In genomic region chr10:43220479-43220878, GRCm38 (mm10) we compare ENCODE assay signal across 8 mouse cellular contexts. TPM values are rescaled to one million over a fixed set of nuclear protein-coding genes. Genes with fewer than 3 reads are reported as not detected.
DNase-seq lines count a peak whose midpoint lies in the region; ATAC-seq and TF ChIP-seq lines count a peak whose summit lies in the region.

No protein-coding gene starts in this region.

- no peaks in the 10 kb centered on the region for H3K27me3 ChIP-seq in testis, adult 2 months (ENCODE audit: control insufficient read depth, insufficient read depth, low read length)
- H3K27me3 ChIP-seq in hindbrain, embryonic 14.5 days (ENCODE audit: control insufficient read depth, insufficient read depth, low read length): no peaks in the 10 kb centered on the region
- no peaks in the 10 kb centered on the region for H3K27me3 ChIP-seq in midbrain, embryonic 13.5 days

- H3K4me1 ChIP-seq in testis, adult 2 months (ENCODE audit: control insufficient read depth, insufficient read depth, low read length): peaks cover 9% of the 10 kb centered on the region
- H3K4me1 ChIP-seq in hindbrain, embryonic 14.5 days (replicated peaks; ENCODE audit: control insufficient read depth, insufficient read depth, low read length): peaks cover 16% of the 10 kb centered on the region
- peaks cover 16% of the 10 kb centered on the region for H3K4me1 ChIP-seq in midbrain, embryonic 13.5 days (replicated peaks)

- 20% methylated on average over 7 of the region's 7 CpGs for WGBS in hindbrain, embryonic 14.5 days
- 22% methylated on average over 7 of the region's 7 CpGs for WGBS in midbrain, embryonic 13.5 days

- H3K9me3 ChIP-seq in hindbrain, embryonic 14.5 days (ENCODE audit: control insufficient read depth, low read length): no peaks in the 10 kb centered on the region
- no peaks in the 10 kb centered on the region for H3K9me3 ChIP-seq in midbrain, embryonic 13.5 days

- H3K4me2 ChIP-seq in hindbrain, embryonic 14.5 days (replicated peaks): peak overlapping the region; percentile 86
- H3K4me2 ChIP-seq in midbrain, embryonic 13.5 days (replicated peaks): peak overlapping the region; percentile 99

- peak overlapping the region; percentile 97 for H3K9ac ChIP-seq in hindbrain, embryonic 14.5 days
- peak overlapping the region; percentile 92 for H3K9ac ChIP-seq in midbrain, embryonic 13.5 days (replicated peaks)

- no peak for ATAC-seq in hindbrain, embryonic 14.5 days (ENCODE audit: low FRiP score)
- ATAC-seq in midbrain, embryonic 13.5 days: no peak
- no peak for ATAC-seq in monocyte, adult 5-6 weeks (replicated peaks; ENCODE audit: insufficient number of reproducible peaks, low FRiP score, low TSS enrichment, poor library complexity, severe bottlenecking)

- H3K4me3 ChIP-seq in testis, adult 2 months (ENCODE audit: control insufficient read depth, low read depth, low read length): peak overlapping the region; percentile 96
- H3K4me3 ChIP-seq in hindbrain, embryonic 14.5 days (replicated peaks; ENCODE audit: low read length): peak overlapping the region; percentile 81
- peak overlapping the region; percentile 65 for H3K4me3 ChIP-seq in midbrain, embryonic 13.5 days (replicated peaks)

- no peaks in the 10 kb centered on the region for H3K36me3 ChIP-seq in testis, adult 2 months (ENCODE audit: control insufficient read depth, insufficient read depth, low read length)
- no peaks in the 10 kb centered on the region for H3K36me3 ChIP-seq in hindbrain, embryonic 14.5 days (replicated peaks; ENCODE audit: control insufficient read depth, insufficient read depth)
- H3K36me3 ChIP-seq in midbrain, embryonic 13.5 days: no peaks in the 10 kb centered on the region

- peak overlapping the region; percentile 85 for H3K27ac ChIP-seq in testis, adult 2 months (ENCODE audit: control insufficient read depth, insufficient read depth, low read depth, low read length)
- peak overlapping the region; percentile 95 for H3K27ac ChIP-seq in hindbrain, embryonic 14.5 days
- H3K27ac ChIP-seq in midbrain, embryonic 13.5 days: peak overlapping the region; percentile 92

- TF ChIP-seq CTCF in testis, adult 2 months (IDR thresholded peaks at IDR 0.05; ENCODE audit: control insufficient read depth, insufficient read depth, insufficient replicate concordance, low read depth, low read length): no peak

- peak; percentile 14 for DNase-seq in adrenal gland, postnatal 14 days
- no peak for DNase-seq in adrenal gland, postnatal 25 days
- no peak for DNase-seq in testis, postnatal 14 days (ENCODE audit: low spot score)
- peak; percentile 27 for DNase-seq in hindbrain, embryonic 14.5 days (ENCODE audit: low spot score)
- no peak for DNase-seq in c-Kit-positive CD71-positive TER-119-positive erythroid progenitor cells, embryonic 14.5 days (ENCODE audit: low spot score)

- TF ChIP-seq POLR2A in testis, adult 2 months (IDR thresholded peaks at IDR 0.05; ENCODE audit: control insufficient read depth, low read depth, low read length): no peak

RNA-seq across cellular contexts. Expression of gene Pdss2, which starts 0.8 kb away (rescaled TPM):
- total RNA-seq in adrenal gland, postnatal 14 days (2021): 16.6 and 17.2 TPM in 2 replicates
- 15.3 and 19.2 TPM in 2 replicates for total RNA-seq in adrenal gland, postnatal 25 days (2021)
- 3.6 and 3.7 TPM in 2 replicates for polyA plus RNA-seq in testis, adult 2 months (2012; rRNA removed)
- polyA plus RNA-seq in hindbrain, embryonic 14.5 days (2014; fragmentation: Nextera tagmentation; extraction: Ambion mirVana): 15.0 and 16.9 TPM in 2 replicates
- 17.8 TPM in 2 replicates for polyA plus RNA-seq in midbrain, embryonic 13.5 days (2015; fragmentation: Nextera tagmentation; extraction: Ambion mirVana)
- total RNA-seq in monocyte, adult 5-6 weeks (2017): 4.7 to 13.1 TPM (median 6.2 TPM) in 3 replicates

RNA-seq across cellular contexts. Expression of gene 9030612E09Rik, which starts 46.0 kb away (rescaled TPM):
- total RNA-seq in adrenal gland, postnatal 14 days (2021): 0.19 TPM in 1 of 2 replicates, not detected in the other
- total RNA-seq in adrenal gland, postnatal 25 days (2021): 0.82 TPM in 1 of 2 replicates, not detected in the other
- polyA plus RNA-seq in testis, adult 2 months (2012; rRNA removed): 0.49 and 0.52 TPM in 2 replicates
- 1.6 and 2.3 TPM in 2 replicates for polyA plus RNA-seq in hindbrain, embryonic 14.5 days (2014; fragmentation: Nextera tagmentation; extraction: Ambion mirVana)
- polyA plus RNA-seq in midbrain, embryonic 13.5 days (2015; fragmentation: Nextera tagmentation; extraction: Ambion mirVana): 2.8 and 3.3 TPM in 2 replicates
- not detected in 3 replicates for total RNA-seq in monocyte, adult 5-6 weeks (2017)

RNA-seq across cellular contexts. Expression of gene Sobp, which starts 46.1 kb away (rescaled TPM):
- 4.4 and 4.6 TPM in 2 replicates for total RNA-seq in adrenal gland, postnatal 14 days (2021)
- total RNA-seq in adrenal gland, postnatal 25 days (2021): 6.2 and 6.3 TPM in 2 replicates
- polyA plus RNA-seq in testis, adult 2 months (2012; rRNA removed): 1.7 and 1.8 TPM in 2 replicates
- polyA plus RNA-seq in hindbrain, embryonic 14.5 days (2014; fragmentation: Nextera tagmentation; extraction: Ambion mirVana): 16.0 and 16.8 TPM in 2 replicates
- polyA plus RNA-seq in midbrain, embryonic 13.5 days (2015; fragmentation: Nextera tagmentation; extraction: Ambion mirVana): 13.6 and 15.6 TPM in 2 replicates
- not detected in 3 replicates for total RNA-seq in monocyte, adult 5-6 weeks (2017)

Comparison
In these comparisons a context has a peak if more than half of its experiments do, and no peak if none do; other contexts are left out.
1. DNase-seq: peak in adrenal gland, postnatal 14 days (single experiment) and hindbrain, embryonic 14.5 days (single experiment); none in adrenal gland, postnatal 25 days (single experiment), testis, postnatal 14 days (single experiment) and c-Kit-positive CD71-positive TER-119-positive erythroid progenitor cells, embryonic 14.5 days (single experiment).
2. Peak in every context shown above with its lines, with median percentiles within 50 percentile points of each other: H3K27ac ChIP-seq and H3K4me3 ChIP-seq.